Mouse (Mus musculus): ENCODE results near the gene Mindy1. TPM values are rescaled to one million over a fixed set of nuclear protein-coding genes. Genes with fewer than 3 reads are reported as not detected.

Gene Mindy1
- polyA plus RNA-seq, 1 experiment from 2014 or later = 37.8 TPM

DNA sequence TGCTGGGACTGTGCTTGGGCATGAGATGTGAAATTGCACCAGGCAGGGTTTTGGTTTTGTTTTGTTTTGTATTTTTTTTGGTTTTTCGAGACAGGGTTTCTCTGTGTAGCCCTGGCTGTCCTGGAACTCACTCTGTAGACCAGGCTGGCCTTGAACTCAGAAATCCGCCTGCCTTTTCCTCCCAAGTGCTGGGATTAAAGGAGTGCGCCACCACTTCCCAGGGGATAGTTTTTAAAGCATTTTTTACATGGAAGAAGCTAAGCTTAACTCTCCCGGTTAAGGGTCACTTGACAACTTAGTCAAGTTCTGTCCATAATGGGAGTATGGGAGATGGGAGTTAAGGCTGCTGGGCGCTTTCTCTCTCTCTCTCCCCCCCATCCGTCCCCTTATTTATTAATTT, 32.9 kb downstream of the Mindy1 start:
- WGBS = 60% methylated on average over 6 of the region's 6 CpGs
- no peak overlapping the region for H3K27ac ChIP-seq

DNA sequence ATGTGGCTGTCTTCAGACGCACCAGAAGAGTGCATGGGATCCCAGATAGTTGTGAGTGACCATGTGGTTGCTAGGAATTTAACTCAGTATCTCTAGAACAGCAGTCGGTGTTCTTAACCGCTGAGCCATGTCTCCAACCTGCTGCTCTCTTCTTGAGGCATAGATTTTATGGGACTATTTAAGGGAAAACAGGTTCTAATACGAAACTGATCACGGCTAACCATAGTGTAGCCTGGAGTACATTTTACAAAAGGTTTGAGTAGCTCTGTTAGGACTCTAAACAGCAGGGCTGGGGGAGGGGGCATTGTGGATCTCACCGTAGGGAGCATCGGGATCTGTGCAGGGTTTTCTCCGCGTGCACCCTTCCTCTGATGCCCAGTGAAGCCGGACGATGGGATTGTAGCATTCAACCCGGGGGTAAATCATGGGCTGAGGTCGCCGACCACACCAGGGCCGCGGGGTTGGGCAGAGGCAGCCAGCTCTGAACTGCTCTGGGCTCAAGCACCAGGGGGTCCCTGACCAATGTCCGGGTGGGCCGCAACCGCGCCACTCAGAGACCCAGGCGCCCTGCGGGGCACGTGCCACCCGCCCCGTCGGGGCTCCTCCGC, 33.4 kb downstream of the Mindy1 start, which contains the start of gene Cers2:
Cers2 (plus strand) TSS at position 306 of the 608 bp plus-strand sequence.
- WGBS = 2% methylated on average over 27 of the region's 27 CpGs
- H3K4me1 ChIP-seq (replicated peaks; ENCODE audit: control insufficient read depth, insufficient read depth, low read length) = peaks cover 24% of the 10 kb centered on the region
- H3K4me3 ChIP-seq (replicated peaks; ENCODE audit: low read length) = peak within 1 kb of the TSS; percentile 84
- H3K4me2 ChIP-seq (replicated peaks) = peak within 1 kb of the TSS; percentile 60
- no peaks in the 10 kb centered on the region for H3K36me3 ChIP-seq (replicated peaks; ENCODE audit: control insufficient read depth, insufficient read depth)
- peak within 1 kb of the TSS; percentile 90 for H3K9ac ChIP-seq
- no peaks in the 10 kb centered on the region for H3K9me3 ChIP-seq (ENCODE audit: control insufficient read depth, low read length)
- H3K27me3 ChIP-seq (ENCODE audit: control insufficient read depth, insufficient read depth, low read length) = no peaks in the 10 kb centered on the region
- ATAC-seq (ENCODE audit: low FRiP score) = peak; percentile 71
- peak within 1 kb of the TSS; percentile 91 for H3K27ac ChIP-seq
- peak; percentile 41 for DNase-seq (ENCODE audit: low spot score)

More for the DNA sequence above, 32.9 kb downstream of the Mindy1 start:
- Histone ChIP-seq H3K4me3 (replicated peaks; ENCODE audit: low read length) (no peak overlapping the region), H3K9ac (no peak overlapping the region; the same call in 1 of the 2 replicates), H3K27me3 (ENCODE audit: control insufficient read depth, insufficient read depth, low read length) (no peaks in the 10 kb centered on the region), H3K36me3 (replicated peaks; ENCODE audit: control insufficient read depth, insufficient read depth) (no peaks in the 10 kb centered on the region), H3K4me2 (replicated peaks) (peak overlapping the region; percentile 60), H3K9me3 (ENCODE audit: control insufficient read depth, low read length) (no peaks in the 10 kb centered on the region), H3K4me1 (replicated peaks; ENCODE audit: control insufficient read depth, insufficient read depth, low read length) (peaks cover 24% of the 10 kb centered on the region)
- ATAC-seq (ENCODE audit: low FRiP score) (no peak), DNase-seq (ENCODE audit: low spot score) (no peak)

DNA sequence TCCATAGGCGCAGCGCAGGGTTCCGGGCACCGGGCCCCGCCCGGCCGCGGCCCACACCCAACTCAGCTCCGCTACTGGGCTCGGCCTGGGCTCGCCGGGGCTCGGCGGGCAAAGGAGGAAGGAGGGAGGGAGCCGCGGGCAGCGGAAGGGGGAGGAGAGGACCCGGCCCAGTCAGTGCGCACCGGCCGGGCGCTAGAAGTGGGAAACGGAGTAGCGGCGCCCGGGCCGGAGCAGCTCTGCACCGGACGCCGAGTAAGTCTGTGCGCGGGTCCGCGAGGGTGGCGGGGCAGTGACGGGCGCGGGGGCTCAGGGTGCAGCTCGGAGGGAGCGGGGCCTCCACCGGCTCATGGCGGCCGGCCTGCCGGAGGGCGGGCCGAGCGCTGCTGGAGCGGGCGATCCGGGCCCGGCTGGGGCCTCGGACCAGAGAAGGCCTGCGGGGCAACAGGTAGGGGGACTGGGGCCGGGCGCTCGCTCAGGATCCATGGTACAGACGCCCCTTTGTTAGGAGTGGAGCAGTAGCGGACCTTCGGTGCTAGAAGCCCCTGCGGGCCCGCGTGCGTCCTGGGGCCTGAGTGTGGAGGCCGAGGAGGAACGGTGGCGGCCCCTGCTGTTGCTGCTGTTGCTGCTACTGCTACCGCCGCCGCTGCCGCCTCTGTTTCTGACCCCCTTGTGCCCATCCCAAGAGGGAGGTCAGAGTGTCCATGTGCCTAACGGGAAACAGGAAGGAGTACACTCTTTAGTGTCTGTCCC, 34.1 kb downstream of the Mindy1 start:
- H3K9me3 ChIP-seq (ENCODE audit: control insufficient read depth, low read length) = no peaks in the 10 kb centered on the region
- peak overlapping the region; percentile 60 for H3K4me2 ChIP-seq (replicated peaks)
- DNase-seq (ENCODE audit: low spot score) = peak; percentile 73
- peak; percentile 90 for ATAC-seq (ENCODE audit: low FRiP score)
- H3K9ac ChIP-seq = peak overlapping the region; percentile 90
- no peaks in the 10 kb centered on the region for H3K27me3 ChIP-seq (ENCODE audit: control insufficient read depth, insufficient read depth, low read length)
- WGBS = under 1% methylated on average over 58 of the region's 71 CpGs
- H3K4me1 ChIP-seq (replicated peaks; ENCODE audit: control insufficient read depth, insufficient read depth, low read length) = peaks cover 24% of the 10 kb centered on the region
- peaks cover 4% of the 10 kb centered on the region for H3K36me3 ChIP-seq (replicated peaks; ENCODE audit: control insufficient read depth, insufficient read depth)
- peak overlapping the region; percentile 84 for H3K4me3 ChIP-seq (replicated peaks; ENCODE audit: low read length)
- H3K27ac ChIP-seq = peak overlapping the region; percentile 91

DNA sequence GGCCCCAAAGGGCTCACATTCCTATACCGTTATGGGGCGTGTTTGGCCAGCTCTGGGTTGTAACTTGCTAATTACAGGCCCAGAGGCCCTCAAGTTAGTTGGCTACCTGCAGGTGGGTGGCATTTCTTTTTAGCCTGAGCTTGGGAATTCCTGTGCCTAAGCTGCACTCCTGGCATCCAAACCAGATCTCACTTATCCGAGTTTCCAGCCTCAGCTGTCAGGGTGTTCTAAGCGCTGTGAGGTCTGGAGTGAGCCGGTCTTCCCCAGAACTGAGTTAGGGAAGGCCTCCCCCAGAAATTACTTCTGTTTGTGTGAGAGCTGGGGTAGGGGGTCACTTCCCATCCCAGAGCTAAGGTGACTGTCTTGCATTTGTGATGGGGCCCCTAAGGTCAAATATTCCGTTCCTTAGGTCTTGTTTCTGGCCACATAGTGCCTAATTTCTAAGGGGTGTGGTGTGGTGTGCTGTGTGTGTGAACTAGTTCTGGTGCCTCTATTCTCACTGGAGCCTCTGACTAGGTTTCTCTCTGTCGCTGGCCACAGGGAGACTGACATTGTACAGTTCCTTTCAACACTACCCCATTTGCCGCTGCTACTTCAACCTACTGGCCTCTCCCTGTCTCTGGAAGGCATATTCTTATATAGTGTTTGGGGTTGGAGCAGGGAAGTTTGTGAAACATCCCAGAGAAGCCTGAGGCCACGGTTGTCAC, 34.9 kb downstream of the Mindy1 start:
- Histone ChIP-seq H3K27ac (peak overlapping the region; percentile 91), H3K27me3 (ENCODE audit: control insufficient read depth, insufficient read depth, low read length) (no peaks in the 10 kb centered on the region), H3K4me3 (replicated peaks; ENCODE audit: low read length) (peak overlapping the region; percentile 84), H3K36me3 (replicated peaks; ENCODE audit: control insufficient read depth, insufficient read depth) (peaks cover 11% of the 10 kb centered on the region), H3K9ac (peak overlapping the region; percentile 90), H3K4me1 (replicated peaks; ENCODE audit: control insufficient read depth, insufficient read depth, low read length) (peaks cover 24% of the 10 kb centered on the region), H3K9me3 (ENCODE audit: control insufficient read depth, low read length) (no peaks in the 10 kb centered on the region), H3K4me2 (replicated peaks) (peak overlapping the region; percentile 60)
- WGBS = 17% methylated on average over 9 of the region's 9 CpGs
- DNase-seq (ENCODE audit: low spot score) = no peak
- no peak for ATAC-seq (ENCODE audit: low FRiP score)

DNA sequence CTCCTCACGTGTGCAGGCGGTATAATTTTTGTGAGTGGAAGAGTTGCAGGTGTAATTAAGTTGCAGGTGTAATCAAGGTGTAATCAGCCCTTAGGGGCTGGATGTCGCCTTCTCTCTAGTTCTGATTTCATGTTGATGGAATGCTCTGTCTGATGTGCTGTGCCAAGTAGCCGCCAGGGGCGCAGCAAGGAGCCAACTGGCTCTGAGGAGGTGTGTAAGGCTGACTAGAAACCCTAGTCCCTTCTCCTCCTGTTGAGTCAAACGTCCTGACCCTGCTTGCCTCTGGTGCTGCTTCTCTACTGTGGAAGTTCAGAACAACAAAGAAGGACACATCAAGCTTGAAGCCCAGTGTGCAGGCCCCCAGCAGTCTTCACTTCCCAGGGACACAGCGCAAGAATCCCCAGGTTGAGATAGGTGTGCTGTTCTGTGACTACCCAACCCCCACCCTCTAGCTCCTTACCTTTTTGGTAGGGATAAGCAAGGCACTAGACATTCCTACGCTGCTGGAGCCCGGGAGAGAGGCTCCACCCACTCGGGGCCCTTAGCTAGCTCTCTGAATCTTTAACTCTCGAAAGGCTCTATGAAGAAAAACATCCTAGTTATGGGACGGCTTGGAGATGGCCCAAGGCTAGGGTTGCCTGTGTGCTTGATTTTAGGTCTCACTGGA, 36.4 kb downstream of the Mindy1 start:
- H3K4me1 ChIP-seq (replicated peaks; ENCODE audit: control insufficient read depth, insufficient read depth, low read length) = peaks cover 24% of the 10 kb centered on the region
- H3K27me3 ChIP-seq (ENCODE audit: control insufficient read depth, insufficient read depth, low read length) = no peaks in the 10 kb centered on the region
- no peaks in the 10 kb centered on the region for H3K9me3 ChIP-seq (ENCODE audit: control insufficient read depth, low read length)
- H3K4me3 ChIP-seq (replicated peaks; ENCODE audit: low read length) = no peak overlapping the region
- peak overlapping the region; percentile 19 for H3K4me2 ChIP-seq (replicated peaks)
- ATAC-seq (ENCODE audit: low FRiP score) = no peak
- peaks cover 27% of the 10 kb centered on the region for H3K36me3 ChIP-seq (replicated peaks; ENCODE audit: control insufficient read depth, insufficient read depth)
- DNase-seq (ENCODE audit: low spot score) = peak; percentile 62
- 26% methylated on average over 12 of the region's 12 CpGs for WGBS
- H3K27ac ChIP-seq = no peak overlapping the region
- H3K9ac ChIP-seq = 0 out of 2 replicates have a peak overlapping the region, but pooled peaks have one; percentile 13

DNA sequence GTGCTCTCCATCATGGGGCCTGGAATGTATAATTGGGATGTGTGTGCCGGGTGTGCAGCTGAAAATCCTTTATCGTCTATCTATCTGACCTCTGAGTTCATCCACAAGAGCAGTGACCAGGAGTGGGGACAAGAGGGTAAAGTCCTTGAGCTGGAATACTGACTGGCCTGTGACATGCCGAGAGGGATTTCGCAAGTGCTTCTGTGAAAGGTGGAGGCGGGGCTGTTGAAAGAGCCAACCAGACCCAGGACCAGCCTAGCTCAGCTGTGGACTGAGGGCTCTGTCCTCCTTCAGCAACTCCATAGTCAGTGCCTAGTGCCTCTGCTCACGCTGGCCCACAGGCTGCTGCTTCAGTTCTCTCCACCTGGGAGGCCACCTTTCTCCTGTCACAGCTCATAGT, 37.4 kb downstream of the Mindy1 start:
- H3K4me2 ChIP-seq (replicated peaks) = no peak overlapping the region
- no peak overlapping the region for H3K27ac ChIP-seq
- H3K9me3 ChIP-seq (ENCODE audit: control insufficient read depth, low read length) = no peaks in the 10 kb centered on the region
- H3K4me1 ChIP-seq (replicated peaks; ENCODE audit: control insufficient read depth, insufficient read depth, low read length) = peaks cover 24% of the 10 kb centered on the region
- no peak overlapping the region for H3K4me3 ChIP-seq (replicated peaks; ENCODE audit: low read length)
- no peaks in the 10 kb centered on the region for H3K27me3 ChIP-seq (ENCODE audit: control insufficient read depth, insufficient read depth, low read length)
- DNase-seq (ENCODE audit: low spot score) = no peak
- H3K36me3 ChIP-seq (replicated peaks; ENCODE audit: control insufficient read depth, insufficient read depth) = peaks cover 37% of the 10 kb centered on the region
- WGBS = 50% methylated on average over 6 of the region's 6 CpGs
- peak overlapping the region; percentile 9; the same call in 1 of the 2 replicates for H3K9ac ChIP-seq
- ATAC-seq (ENCODE audit: low FRiP score) = no peak

DNA sequence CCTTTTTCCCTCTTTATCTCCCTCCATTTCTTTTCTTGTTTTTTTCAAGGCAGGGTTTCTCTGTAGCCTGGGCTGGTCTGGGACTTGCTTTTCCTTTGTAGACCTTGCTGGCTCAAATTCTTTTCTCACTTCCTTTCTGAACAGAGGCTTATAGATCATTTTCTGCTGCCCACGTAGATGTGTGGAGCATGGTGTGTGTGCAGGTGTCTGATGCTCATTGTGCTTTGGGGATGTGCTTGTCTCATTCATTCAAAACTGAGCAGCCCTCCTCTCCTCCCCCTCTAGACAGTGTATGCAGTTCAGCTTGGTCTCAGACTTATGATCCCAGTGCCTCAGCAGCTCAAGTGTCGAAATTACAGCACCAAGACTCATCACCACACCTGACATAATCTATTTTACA, 38.0 kb downstream of the Mindy1 start:
- no peak overlapping the region for H3K4me2 ChIP-seq (replicated peaks)
- DNase-seq (ENCODE audit: low spot score) (no peak), ATAC-seq (ENCODE audit: low FRiP score) (no peak)
- 73% methylated on average over 2 of the region's 2 CpGs for WGBS
- H3K36me3 ChIP-seq (replicated peaks; ENCODE audit: control insufficient read depth, insufficient read depth) = peaks cover 42% of the 10 kb centered on the region
- peaks cover 24% of the 10 kb centered on the region for H3K4me1 ChIP-seq (replicated peaks; ENCODE audit: control insufficient read depth, insufficient read depth, low read length)
- H3K9me3 ChIP-seq (ENCODE audit: control insufficient read depth, low read length) = no peaks in the 10 kb centered on the region
- H3K4me3 ChIP-seq (replicated peaks; ENCODE audit: low read length) = no peak overlapping the region
- H3K27ac ChIP-seq = no peak overlapping the region
- peak overlapping the region; percentile 9; the same call in 1 of the 2 replicates for H3K9ac ChIP-seq
- no peaks in the 10 kb centered on the region for H3K27me3 ChIP-seq (ENCODE audit: control insufficient read depth, insufficient read depth, low read length)

DNA sequence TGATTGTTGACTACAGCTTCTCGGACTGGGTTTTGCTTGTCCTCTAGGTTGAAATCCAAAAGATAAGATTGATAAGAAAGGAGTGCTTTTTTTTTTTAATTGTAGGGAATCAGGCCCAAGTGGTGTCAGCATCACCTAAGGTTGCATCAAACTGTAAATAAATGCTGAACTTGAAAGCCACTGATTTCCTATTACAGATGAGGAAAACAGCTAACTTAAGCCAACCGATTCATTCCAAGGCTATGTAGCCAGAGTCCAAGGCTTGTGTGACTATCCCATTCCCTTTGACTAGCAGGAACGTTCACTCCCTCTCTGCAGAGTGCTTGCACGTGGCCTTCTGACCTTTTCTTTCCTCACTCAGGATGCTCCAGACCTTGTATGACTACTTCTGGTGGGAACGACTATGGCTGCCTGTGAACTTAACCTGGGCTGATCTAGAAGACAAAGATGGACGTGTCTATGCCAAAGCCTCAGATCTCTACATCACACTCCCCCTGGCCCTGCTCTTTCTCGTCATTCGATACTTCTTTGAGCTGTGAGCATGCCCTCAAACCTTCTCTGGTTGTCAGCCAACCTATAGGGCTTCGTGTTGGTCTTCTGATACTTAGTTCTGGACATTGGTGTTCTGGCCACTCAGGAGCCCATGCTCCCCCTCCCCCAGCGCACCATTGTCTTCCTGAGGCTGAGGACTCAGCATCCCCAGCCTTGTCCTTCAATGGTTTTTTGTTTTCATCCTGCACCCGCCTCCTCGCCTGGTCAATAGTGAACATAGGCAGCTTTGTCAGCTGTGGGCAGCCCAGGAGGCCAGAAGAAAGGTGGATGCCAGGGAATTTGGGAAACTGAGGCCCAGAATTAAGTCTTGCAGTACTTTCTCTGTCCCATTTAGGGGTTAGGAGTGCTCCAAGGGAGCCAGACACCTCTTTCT, 38.8 kb downstream of the Mindy1 start:
- DNase-seq (ENCODE audit: low spot score) (peak; percentile 20), ATAC-seq (ENCODE audit: low FRiP score) (no peak)
- Histone ChIP-seq H3K27me3 (ENCODE audit: control insufficient read depth, insufficient read depth, low read length) (no peaks in the 10 kb centered on the region), H3K9me3 (ENCODE audit: control insufficient read depth, low read length) (no peaks in the 10 kb centered on the region), H3K4me3 (replicated peaks; ENCODE audit: low read length) (no peak overlapping the region), H3K27ac (no peak overlapping the region), H3K4me1 (replicated peaks; ENCODE audit: control insufficient read depth, insufficient read depth, low read length) (peaks cover 20% of the 10 kb centered on the region), H3K36me3 (replicated peaks; ENCODE audit: control insufficient read depth, insufficient read depth) (peaks cover 51% of the 10 kb centered on the region), H3K4me2 (replicated peaks) (no peak overlapping the region), H3K9ac (no peak overlapping the region)
- WGBS = 67% methylated on average over 12 of the region's 12 CpGs
